Mouse (Mus musculus): ENCODE results near the gene Rragd.

- TF ChIP-seq POLR2A (IDR thresholded peaks at IDR 0.05; ENCODE audit: low read depth, low read length) (no peak), CTCF (IDR thresholded peaks at IDR 0.05; ENCODE audit: extremely low read depth, insufficient read length, insufficient replicate concordance, low read depth, low read length) (no peak)
These were observed 50.7 kb downstream of the Rragd start for GRCm38 (mm10) chr4:33033515-33033914.
